Mouse (Mus musculus): Measurements from ENCODE around the gene Fgfr2.

The Fgfr2 gene

GRCm38 (mm10) chr7:130257991-130258703 is 2865.0 kb downstream of the Fgfr2 start:
- DNase-seq: no peak

GRCm38 (mm10) chr7:130253264-130253663 is 2869.9 kb downstream of the Fgfr2 start:
- no peak for DNase-seq

GRCm38 (mm10) chr7:130251936-130252523 is 2871.1 kb downstream of the Fgfr2 start:
- DNase-seq: no peak

- DNase-seq: no peak
These were observed 2872.2 kb downstream of the Fgfr2 start for GRCm38 (mm10) chr7:130250994-130251393.

DNA sequence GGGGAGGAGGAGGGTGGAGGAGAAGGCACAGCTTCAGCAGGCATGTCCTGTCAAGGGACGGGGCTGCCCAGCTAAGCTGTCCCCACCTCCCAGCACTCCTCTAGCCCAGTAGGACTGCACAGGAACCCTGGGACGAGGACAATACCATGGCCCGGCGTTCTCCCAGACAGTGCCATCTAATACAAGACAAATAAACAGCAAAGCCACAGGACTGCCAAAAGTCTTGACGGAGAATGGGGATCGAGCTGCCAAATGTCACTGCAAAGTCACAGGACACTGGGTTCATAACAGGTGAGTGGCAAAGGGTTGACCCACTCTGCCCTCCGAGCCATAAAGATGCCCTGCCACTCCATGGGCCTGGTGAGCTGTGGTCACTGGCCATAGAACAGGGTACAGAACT is 2874.7 kb downstream of the Fgfr2 start:
- DNase-seq: no peak

DNA sequence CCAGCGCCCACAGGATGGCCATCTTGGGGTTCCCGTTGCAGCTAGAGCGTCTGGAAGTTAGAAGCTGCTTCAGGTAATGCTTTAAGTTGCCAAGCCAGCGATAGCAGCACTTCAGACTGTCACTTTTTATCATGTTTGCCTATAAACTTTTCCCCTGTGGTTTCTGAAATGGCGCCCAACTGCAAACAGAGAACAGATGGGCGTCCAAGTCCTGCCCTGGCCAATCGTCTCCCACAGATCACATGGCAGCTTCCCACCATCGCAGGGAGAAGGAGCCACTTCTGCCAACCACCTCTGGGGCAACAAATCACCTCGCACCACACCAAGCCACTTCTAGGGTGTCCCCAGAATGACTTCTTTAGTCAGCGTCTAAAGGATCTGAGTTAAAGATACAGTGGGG is 2875.3 kb downstream of the Fgfr2 start:
- DNase-seq: no peak

GRCm38 (mm10) chr7:130246483-130246882 is 2876.7 kb downstream of the Fgfr2 start:
- no peak for DNase-seq

GRCm38 (mm10) chr7:130244545-130244944 is 2878.6 kb downstream of the Fgfr2 start:
- DNase-seq: no peak

DNA sequence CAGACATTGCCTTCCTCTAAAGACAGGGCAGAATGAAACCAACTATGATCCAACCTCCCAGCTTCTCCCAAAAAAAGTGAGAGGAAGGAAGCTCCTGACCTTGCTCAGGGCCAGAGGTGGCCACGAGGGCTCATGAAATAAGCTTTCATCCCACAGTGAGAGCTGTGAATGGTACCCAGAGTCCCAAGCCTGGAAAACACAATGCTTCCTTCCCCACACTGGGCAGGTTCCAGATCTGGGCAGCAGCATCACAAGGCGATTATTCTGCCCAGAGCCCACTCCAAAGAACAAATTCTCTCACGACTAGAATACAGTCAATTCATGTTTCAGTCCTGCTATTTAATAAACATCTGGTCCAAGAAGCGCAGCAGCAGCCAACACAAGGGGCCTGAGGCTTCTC is 2879.3 kb downstream of the Fgfr2 start:
- DNase-seq: no peak

DNA sequence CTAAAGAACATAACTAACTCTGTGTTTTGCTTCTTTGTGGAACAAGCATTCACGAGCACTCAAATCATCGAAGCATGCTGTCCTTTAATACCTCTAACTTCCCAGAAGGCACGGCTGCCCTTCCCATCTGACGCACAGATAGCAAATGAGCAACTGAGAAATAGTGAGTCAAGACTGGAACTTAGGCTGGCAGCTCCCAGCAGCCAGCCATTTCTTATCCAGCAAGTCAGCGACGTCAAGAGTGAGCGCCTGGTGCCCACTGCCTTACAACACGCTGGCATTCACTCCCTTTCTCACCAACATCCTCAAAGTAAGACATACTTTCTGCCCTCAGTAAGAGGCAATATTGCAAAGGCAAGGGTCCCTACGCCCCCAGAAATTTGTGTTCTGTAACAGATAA is 2883.0 kb downstream of the Fgfr2 start:
- no peak for DNase-seq

- no peak for DNase-seq
These were observed 2885.9 kb downstream of the Fgfr2 start for GRCm38 (mm10) chr7:130237244-130237643.

- no peak for DNase-seq
These were observed 2889.4 kb downstream of the Fgfr2 start for GRCm38 (mm10) chr7:130233777-130234176.

DNA sequence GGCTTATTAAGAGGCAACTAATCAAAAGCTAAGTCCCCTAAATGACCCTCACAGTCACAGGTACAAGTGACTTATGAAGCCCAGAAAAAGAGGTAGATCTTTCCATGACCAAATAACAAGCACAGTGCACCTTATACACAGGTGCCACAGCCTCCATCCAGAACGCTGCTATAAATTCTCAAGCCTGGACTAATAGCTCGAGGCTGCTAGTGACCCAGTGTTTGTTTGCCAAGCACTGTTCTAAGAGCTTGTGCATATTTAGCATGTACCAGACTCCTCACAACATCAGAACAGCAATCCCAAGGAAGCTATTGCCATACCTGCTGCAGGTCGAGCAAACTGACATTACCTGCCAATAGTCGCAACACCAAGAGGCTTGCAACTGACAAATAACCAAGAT is 2893.1 kb downstream of the Fgfr2 start:
- DNase-seq: no peak

- DNase-seq: peak; percentile 32
These were observed 2897.9 kb downstream of the Fgfr2 start for GRCm38 (mm10) chr7:130225227-130225626.

DNA sequence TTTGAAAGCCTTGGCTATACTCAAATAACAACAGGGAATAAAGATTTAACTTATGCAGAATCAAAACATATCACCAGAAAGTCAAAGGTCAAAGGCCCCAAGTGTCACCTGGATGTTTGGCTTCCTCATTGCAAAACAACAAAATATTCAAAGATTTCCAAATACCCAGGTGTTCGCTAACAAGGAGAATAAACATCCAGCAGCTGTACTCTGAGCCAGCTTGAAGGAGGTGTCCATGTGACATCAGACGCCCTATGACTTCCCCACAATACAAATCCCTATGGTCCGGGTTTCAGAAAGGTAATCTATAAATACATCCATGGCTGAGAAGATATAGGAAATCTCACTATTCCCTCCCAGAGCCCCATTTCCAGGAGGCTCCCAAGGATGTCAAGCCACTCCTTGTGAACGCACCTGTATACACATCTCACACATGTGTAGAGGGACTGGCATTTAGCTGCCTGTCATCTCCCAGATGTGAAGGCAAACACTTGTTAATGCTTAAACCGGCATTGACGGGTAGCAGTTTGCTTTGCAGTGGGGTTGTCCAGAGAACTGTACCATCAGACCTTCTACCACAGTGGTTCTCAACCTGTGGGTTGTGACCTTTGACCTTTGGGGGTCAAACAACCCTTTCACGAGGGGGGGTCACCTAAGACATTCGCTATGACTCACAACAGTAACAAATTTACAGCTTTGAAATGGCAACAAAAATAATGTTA is 2900.4 kb downstream of the Fgfr2 start:
- DNase-seq: peak; percentile 10

DNA sequence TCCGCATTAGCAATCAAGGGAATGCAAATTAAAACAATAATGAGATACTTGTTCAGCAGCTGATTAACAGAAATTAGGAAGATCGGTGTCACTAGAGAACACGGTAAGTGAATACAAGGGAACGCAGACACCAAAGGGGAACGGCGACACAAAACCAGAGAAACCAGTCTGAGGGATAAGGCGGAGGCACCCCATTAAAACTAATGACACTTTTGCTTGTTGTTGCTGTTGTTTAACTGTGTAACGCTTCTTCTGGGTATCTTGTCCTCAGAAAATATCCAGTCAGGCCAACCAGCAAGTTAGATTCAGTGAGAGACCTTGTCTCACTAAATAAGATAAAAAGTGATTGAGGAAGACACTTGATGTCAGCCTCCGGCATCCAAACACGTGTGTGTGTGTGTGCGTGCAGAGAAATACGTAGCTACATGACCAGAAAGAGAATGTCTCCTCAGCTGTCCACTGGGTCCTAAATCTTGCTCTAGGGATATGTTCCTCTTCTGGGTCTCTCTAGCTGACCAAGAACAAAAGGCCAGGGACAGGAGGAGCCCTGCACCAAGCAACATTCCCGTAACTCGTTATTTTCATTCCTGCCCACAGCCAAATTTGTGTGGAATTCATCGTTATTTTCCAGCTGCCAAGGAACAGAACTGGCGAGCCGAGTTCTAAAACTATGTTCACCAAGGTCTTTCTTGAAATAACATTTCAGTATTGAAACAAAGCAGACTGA is 2901.3 kb downstream of the Fgfr2 start:
- no peak for DNase-seq

DNA sequence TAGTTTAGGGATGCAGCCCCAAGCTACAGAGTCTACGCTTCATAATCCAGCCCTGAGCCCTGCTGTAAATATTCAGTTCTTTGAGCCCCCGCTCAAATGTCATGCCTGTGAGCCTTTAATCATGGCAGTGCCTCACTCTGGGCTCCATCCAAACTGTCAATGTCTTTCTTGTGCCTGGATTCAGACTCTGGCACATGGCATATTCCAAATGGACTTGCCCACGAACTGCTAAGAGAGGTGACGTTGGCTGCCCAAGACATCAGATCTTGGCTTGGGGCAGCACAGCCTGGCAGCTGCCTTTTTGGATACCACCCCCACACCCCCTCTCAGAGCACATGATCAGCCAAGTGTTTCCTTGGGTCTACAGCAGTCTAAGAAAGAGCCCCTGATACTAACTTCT is 2902.5 kb downstream of the Fgfr2 start:
- DNase-seq: no peak

DNA sequence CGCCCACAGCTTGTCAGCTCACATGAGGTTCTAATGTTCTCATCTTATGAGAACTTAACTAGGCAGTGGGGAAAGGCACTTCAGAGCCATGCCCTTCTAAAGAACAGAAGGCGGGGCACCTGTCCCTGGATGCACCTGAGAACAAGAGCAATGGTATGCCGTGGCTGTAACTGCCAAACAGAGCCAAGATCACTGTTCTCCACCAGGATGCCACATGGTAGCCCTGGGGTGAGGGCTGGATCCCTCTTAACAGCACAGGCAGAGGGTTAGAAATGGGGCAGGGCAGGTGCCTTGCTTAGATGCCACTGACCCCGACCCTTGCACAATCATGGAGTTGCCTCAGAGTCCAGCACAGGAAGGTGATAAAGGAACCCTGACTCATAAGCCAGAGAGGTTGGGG is 2903.3 kb downstream of the Fgfr2 start:
- DNase-seq: peak; percentile 25

GRCm38 (mm10) chr7:130216272-130216671 is 2906.9 kb downstream of the Fgfr2 start:
- DNase-seq: no peak

DNA sequence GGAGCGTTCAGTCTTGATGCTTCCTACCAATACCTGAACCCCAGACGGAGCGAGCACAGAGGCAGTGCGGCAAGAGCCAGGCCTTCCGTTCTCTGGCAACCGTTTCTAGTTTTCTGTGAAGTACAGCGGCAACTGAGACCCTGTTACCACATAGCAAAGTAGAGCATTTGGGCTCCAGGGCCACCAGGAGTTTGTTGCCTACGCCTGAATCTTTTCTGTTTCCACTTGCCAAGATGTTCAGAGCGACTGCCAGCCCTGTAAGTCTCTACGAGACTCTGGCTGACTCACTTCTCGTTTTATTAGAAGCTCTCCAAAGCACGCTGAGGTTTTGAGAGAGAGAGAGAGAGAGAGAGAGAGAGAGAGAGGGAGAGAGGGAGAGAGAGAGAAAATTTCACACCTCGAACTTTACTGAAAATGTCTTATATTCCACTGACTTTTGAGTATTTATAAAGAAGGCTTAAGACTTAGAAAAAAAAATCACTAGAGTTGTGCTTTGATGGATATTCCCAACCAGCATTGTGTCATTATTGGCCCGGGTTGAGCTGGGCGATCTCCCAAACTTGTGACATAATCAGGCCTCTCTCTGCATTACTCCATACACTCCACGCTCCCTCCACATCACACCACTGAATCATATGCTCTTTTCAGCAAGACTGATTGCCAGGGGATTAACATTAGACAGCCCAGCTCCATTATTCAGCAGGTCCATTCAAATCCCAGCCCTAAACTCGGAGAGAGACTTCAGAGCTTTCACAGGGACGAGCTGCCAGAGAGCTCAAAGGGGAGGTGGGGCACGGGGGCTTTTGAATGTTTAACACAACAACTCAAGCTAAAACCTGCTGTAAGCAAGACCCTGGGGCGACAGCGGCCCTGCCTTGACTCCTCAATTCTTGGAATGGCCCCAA is 2907.6 kb downstream of the Fgfr2 start:
- DNase-seq: no peak

DNA sequence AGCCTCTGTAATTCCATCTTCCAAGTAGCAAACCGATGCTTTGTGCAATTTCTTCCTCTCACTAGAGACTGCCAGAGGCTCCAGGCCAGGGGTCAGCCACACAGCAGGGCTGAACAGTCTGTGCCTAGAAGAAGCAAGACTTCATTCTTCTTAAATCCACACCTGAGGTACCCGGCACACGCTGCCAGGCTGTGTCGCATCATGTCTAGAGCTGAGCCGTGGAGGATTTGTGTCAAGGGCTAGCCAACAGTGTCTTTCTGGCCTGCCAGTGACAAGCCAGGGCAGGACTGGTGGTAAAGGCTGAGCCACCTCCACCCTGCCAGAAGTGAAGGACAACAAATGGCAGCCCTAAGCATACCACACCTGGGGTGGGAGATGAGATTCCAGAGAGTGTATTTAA is 2910.0 kb downstream of the Fgfr2 start:
- no peak for DNase-seq

- DNase-seq: no peak
These were observed 2911.7 kb downstream of the Fgfr2 start for GRCm38 (mm10) chr7:130211411-130211810.
